Mouse (Mus musculus): Measurements from ENCODE around the gene Gm1993.
"Not testable (repeated sequence)": the region's sequence is repeated elsewhere in the genome, so short reads cannot be mapped to it uniquely, and the experiment has no call there.

Gene Gm1993

DNA sequence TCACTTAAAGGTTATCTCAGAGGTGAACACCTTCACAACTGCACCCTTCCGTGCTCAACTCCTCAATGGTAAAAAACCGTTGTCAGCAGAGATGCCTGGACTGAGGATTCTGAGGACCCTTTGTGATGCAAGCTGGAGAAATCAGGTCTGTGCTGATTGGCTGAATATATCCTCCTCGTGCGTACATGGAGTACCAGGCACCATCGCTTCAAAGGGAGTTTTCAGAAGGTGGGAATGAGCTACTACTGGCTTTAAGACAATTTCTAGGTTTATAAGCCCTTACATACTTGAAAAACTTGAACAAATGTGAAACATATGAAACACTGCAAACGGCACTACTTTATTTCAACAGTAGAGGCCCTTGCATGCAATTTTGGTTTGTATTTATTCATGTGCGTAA lies at the start of gene Gm1993:
Gene Gm1993, minus strand, starts transcription at position 101 of the 400 bp plus-strand sequence.
- DNase-seq = not testable (repeated sequence)

Data from kidney, adult 9 months (tissue).